Mouse (Mus musculus) brain, embryonic 14.5 days (tissue): Measurements from ENCODE around the gene Usp2.

Source experiments
- CTCF ChIP-seq: fragments of 200-500 bp; IDR thresholded peaks from 2 replicates; pipeline ENCODE4 v1.5.1; 2012; ENCODE audit warnings: inconsistent platforms, mild to moderate bottlenecking, moderate library complexity, borderline replicate concordance; ENCODE audit not compliant: insufficient read depth, insufficient read length; ENCODE audit errors: extremely low read depth
- POLR2A ChIP-seq: fragments of 200-500 bp; IDR thresholded peaks from 2 replicates; pipeline ENCODE4 v1.6.1; 2012; ENCODE audit warnings: mild to moderate bottlenecking, inconsistent platforms, borderline replicate concordance; ENCODE audit not compliant: poor library complexity, insufficient read depth, insufficient read length, severe bottlenecking; ENCODE audit errors: extremely low read depth

- TF ChIP-seq CTCF: no peak
- no peak for TF ChIP-seq POLR2A
These were observed 32.7 kb upstream of the Usp2 start for GRCm38 (mm10) chr9:44033957-44034727.
